Comparison of ENCODE assay signal across 8 mouse cellular contexts in genomic region chr9:109093786-109094552, GRCm38 (mm10). TPM values are rescaled to one million over a fixed set of nuclear protein-coding genes. Genes with fewer than 3 reads are reported as not detected.
DNase-seq lines count a peak whose midpoint lies in the region; ATAC-seq lines count a peak whose summit lies in the region.

No protein-coding gene starts in this region.

- 22% methylated on average over 11 of the region's 11 CpGs for WGBS in hindbrain, embryonic 11.5 days
- 16% methylated on average over 11 of the region's 11 CpGs for WGBS in limb, embryonic 13.5 days
- 13% methylated on average over 11 of the region's 11 CpGs for WGBS in midbrain, embryonic 16.5 days

- no peaks in the 10 kb centered on the region for H3K9me3 ChIP-seq in hindbrain, embryonic 11.5 days (ENCODE audit: control insufficient read depth, low read length)
- no peaks in the 10 kb centered on the region for H3K9me3 ChIP-seq in limb, embryonic 13.5 days
- no peaks in the 10 kb centered on the region for H3K9me3 ChIP-seq in midbrain, embryonic 16.5 days (replicated peaks; ENCODE audit: control insufficient read depth, low read length, poor library complexity, severe bottlenecking)

- H3K36me3 ChIP-seq in hindbrain, embryonic 11.5 days (ENCODE audit: control insufficient read depth, insufficient read depth, low read length) = no peaks in the 10 kb centered on the region
- H3K36me3 ChIP-seq in limb, embryonic 13.5 days = peaks cover 40% of the 10 kb centered on the region
- H3K36me3 ChIP-seq in midbrain, embryonic 16.5 days (ENCODE audit: control insufficient read depth, insufficient read depth, low read length) = peaks cover 9% of the 10 kb centered on the region

- peak overlapping the region; percentile 96 for H3K4me2 ChIP-seq in hindbrain, embryonic 11.5 days (replicated peaks; ENCODE audit: low read depth, low read length)
- H3K4me2 ChIP-seq in limb, embryonic 13.5 days (replicated peaks) = peak overlapping the region; percentile 87
- H3K4me2 ChIP-seq in midbrain, embryonic 16.5 days (ENCODE audit: low read length) = peak overlapping the region; percentile 79

- peaks cover 20% of the 10 kb centered on the region for H3K4me1 ChIP-seq in hindbrain, embryonic 11.5 days (replicated peaks; ENCODE audit: control insufficient read depth, insufficient read depth, low read length)
- H3K4me1 ChIP-seq in limb, embryonic 13.5 days = peaks cover 45% of the 10 kb centered on the region
- H3K4me1 ChIP-seq in midbrain, embryonic 16.5 days (ENCODE audit: control insufficient read depth, insufficient read depth, low read length) = peaks cover 43% of the 10 kb centered on the region

- H3K4me3 ChIP-seq in hindbrain, embryonic 11.5 days (ENCODE audit: low read depth, low read length) = peak overlapping the region; percentile 64; the same call in 1 of the 2 replicates
- peak overlapping the region; percentile 75 for H3K4me3 ChIP-seq in limb, embryonic 13.5 days
- peak overlapping the region; percentile 80 for H3K4me3 ChIP-seq in midbrain, embryonic 16.5 days (ENCODE audit: low read depth, low read length)

- peak overlapping the region; percentile 98 for H3K9ac ChIP-seq in hindbrain, embryonic 11.5 days (ENCODE audit: low read depth, low read length)
- peak overlapping the region; percentile 96 for H3K9ac ChIP-seq in limb, embryonic 13.5 days
- H3K9ac ChIP-seq in midbrain, embryonic 16.5 days (ENCODE audit: low read depth, low read length) = peak overlapping the region; percentile 88; the same call in 1 of the 2 replicates

- DNase-seq in heart, adult 11 months = peak; percentile 91
- no peak for DNase-seq in heart, adult 8-10 months (ENCODE audit: low spot score)
- DNase-seq in hindbrain, embryonic 11.5 days (ENCODE audit: low spot score) = no peak
- no peak for DNase-seq in layer of hippocampus, postnatal 25 days (ENCODE audit: extremely low spot score in 1 of 2, low spot score in 1 of 2)
- DNase-seq in adipocyte (ENCODE audit: low spot score) = no peak
- DNase-seq in left cerebral cortex, adult 9 months (ENCODE audit: low spot score in 2 of 2) = no peak

- no peaks in the 10 kb centered on the region for H3K27me3 ChIP-seq in hindbrain, embryonic 11.5 days (ENCODE audit: control insufficient read depth, insufficient read depth, low read length)
- H3K27me3 ChIP-seq in limb, embryonic 13.5 days = no peaks in the 10 kb centered on the region
- H3K27me3 ChIP-seq in midbrain, embryonic 16.5 days (ENCODE audit: control insufficient read depth, insufficient read depth, low read depth, low read length) = no peaks in the 10 kb centered on the region

- ATAC-seq in hindbrain, embryonic 11.5 days (ENCODE audit: low FRiP score) = no peak
- no peak for ATAC-seq in limb, embryonic 13.5 days (ENCODE audit: low FRiP score, low read depth)
- ATAC-seq in midbrain, embryonic 16.5 days = no peak

- H3K27ac ChIP-seq in hindbrain, embryonic 11.5 days (ENCODE audit: low read depth, low read length) = peak overlapping the region; percentile 100
- peak overlapping the region; percentile 100 for H3K27ac ChIP-seq in limb, embryonic 13.5 days
- peak overlapping the region; percentile 99 for H3K27ac ChIP-seq in midbrain, embryonic 16.5 days (ENCODE audit: low read length)

RNA-seq across cellular contexts. Expression of gene Plxnb1, which starts 1.2 kb away (rescaled TPM):
- 10 to 100 TPM; 21.6 to 25.9 (median 22.9) TPM for total RNA-seq in heart, adult 8-10 months (2022)
- 16.9 and 18.2 TPM in 2 replicates for polyA plus RNA-seq in hindbrain, embryonic 11.5 days (2014; fragmentation: Nextera tagmentation; extraction: Ambion mirVana)
- polyA plus RNA-seq in limb, embryonic 13.5 days (2015; fragmentation: Nextera tagmentation; extraction: Ambion mirVana) = 13.0 and 13.4 TPM in 2 replicates
- 17.9 and 19.1 TPM in 2 replicates for polyA plus RNA-seq in midbrain, embryonic 16.5 days (2015; fragmentation: Nextera tagmentation; extraction: Ambion mirVana)
- 10 to 100 TPM; 83.2 to 98.9 TPM for total RNA-seq in layer of hippocampus, postnatal 25 days (2021)

RNA-seq across cellular contexts. Expression of gene Tma7, which starts 11.6 kb away (rescaled TPM):
- total RNA-seq in heart, adult 8-10 months (2022) = 100 to 1,000 TPM; 220 to 257 (median 236) TPM
- polyA plus RNA-seq in hindbrain, embryonic 11.5 days (2014; fragmentation: Nextera tagmentation; extraction: Ambion mirVana) = 756 and 774 TPM in 2 replicates
- 711 TPM in 2 replicates for polyA plus RNA-seq in limb, embryonic 13.5 days (2015; fragmentation: Nextera tagmentation; extraction: Ambion mirVana)
- polyA plus RNA-seq in midbrain, embryonic 16.5 days (2015; fragmentation: Nextera tagmentation; extraction: Ambion mirVana) = 674 and 688 TPM in 2 replicates
- total RNA-seq in layer of hippocampus, postnatal 25 days (2021) = 100 to 1,000 TPM; 311 to 321 TPM

RNA-seq across cellular contexts. Expression of gene Ccdc51, which starts 11.7 kb away (rescaled TPM):
- 10 to 100 TPM; 10.5 to 13.4 (median 12.7) TPM for total RNA-seq in heart, adult 8-10 months (2022)
- 11.0 and 12.3 TPM in 2 replicates for polyA plus RNA-seq in hindbrain, embryonic 11.5 days (2014; fragmentation: Nextera tagmentation; extraction: Ambion mirVana)
- 13.4 and 14.2 TPM in 2 replicates for polyA plus RNA-seq in limb, embryonic 13.5 days (2015; fragmentation: Nextera tagmentation; extraction: Ambion mirVana)
- 12.5 and 13.1 TPM in 2 replicates for polyA plus RNA-seq in midbrain, embryonic 16.5 days (2015; fragmentation: Nextera tagmentation; extraction: Ambion mirVana)
- total RNA-seq in layer of hippocampus, postnatal 25 days (2021) = 1 to 10 TPM; 8.1 to 8.4 TPM

RNA-seq across cellular contexts. Expression of gene Atrip, which starts 20.0 kb away (rescaled TPM):
- 1 to 10 TPM; 8.1 to 9.4 (median 8.5) TPM for total RNA-seq in heart, adult 8-10 months (2022)
- polyA plus RNA-seq in hindbrain, embryonic 11.5 days (2014; fragmentation: Nextera tagmentation; extraction: Ambion mirVana) = 26.0 TPM in 2 replicates
- 29.0 and 31.1 TPM in 2 replicates for polyA plus RNA-seq in limb, embryonic 13.5 days (2015; fragmentation: Nextera tagmentation; extraction: Ambion mirVana)
- 31.5 and 34.1 TPM in 2 replicates for polyA plus RNA-seq in midbrain, embryonic 16.5 days (2015; fragmentation: Nextera tagmentation; extraction: Ambion mirVana)
- total RNA-seq in layer of hippocampus, postnatal 25 days (2021) = 10 to 100 TPM; 21.7 to 25.7 TPM

RNA-seq across cellular contexts. Expression of gene Trex1, which starts 34.4 kb away (rescaled TPM):
- 10 to 100 TPM; 16.3 to 19.2 (median 17.6) TPM for total RNA-seq in heart, adult 8-10 months (2022)
- polyA plus RNA-seq in hindbrain, embryonic 11.5 days (2014; fragmentation: Nextera tagmentation; extraction: Ambion mirVana) = 7.5 and 9.7 TPM in 2 replicates
- polyA plus RNA-seq in limb, embryonic 13.5 days (2015; fragmentation: Nextera tagmentation; extraction: Ambion mirVana) = 9.0 and 11.8 TPM in 2 replicates
- 12.1 and 13.7 TPM in 2 replicates for polyA plus RNA-seq in midbrain, embryonic 16.5 days (2015; fragmentation: Nextera tagmentation; extraction: Ambion mirVana)
- total RNA-seq in layer of hippocampus, postnatal 25 days (2021) = 10 to 100 TPM; 13.1 to 14.2 TPM
